Mouse (Mus musculus): ENCODE measurements around the gene Plaur.

Gene Plaur

DNA sequence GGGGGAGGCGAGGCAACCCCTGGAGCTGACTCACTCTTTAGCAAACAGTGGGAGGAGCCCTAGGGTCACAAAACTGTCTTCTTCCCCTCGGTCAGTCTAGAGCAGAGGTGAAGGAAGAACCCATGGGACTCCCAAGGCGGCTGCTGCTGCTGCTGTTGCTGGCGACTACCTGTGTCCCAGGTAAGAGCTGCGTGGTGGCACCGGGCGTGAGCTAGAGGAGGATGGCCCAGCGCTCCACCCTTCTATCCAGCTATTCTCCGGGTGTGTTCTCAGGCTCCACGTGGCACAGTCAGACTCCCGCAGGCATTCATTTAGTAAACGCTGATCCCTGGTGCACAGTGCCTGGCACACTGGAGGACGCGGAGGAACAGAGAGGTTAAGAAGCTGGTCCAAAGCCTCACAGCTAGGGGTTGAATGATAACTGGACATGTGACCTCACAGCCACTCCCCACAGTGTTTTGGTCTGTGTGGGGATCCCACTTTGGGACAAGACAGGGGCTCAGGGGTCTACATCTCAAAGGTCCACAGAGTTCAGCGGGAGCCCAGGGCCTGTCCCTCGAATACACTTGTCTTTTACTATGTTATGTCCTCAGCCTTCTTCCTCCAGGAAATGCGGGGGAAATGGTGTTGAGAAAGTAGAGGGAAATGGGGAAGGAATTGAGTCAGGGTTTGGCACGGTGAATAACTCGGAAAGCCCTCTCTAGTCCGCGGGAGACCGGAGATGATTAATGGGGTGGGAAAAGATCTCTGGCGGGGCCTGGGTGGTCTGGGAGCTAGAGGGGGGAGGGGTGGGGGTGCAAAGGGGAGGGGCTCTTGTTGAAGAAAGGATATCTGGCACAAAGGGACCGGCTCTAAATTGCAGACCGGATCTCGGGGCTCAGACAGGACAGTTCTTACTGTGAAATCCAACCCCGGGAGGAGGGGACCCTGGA is at the start of gene Plaur:
Gene Plaur (plus strand): TSS at position 97 of the 932 bp plus-strand sequence.
- DNase-seq, result no peak

DNA sequence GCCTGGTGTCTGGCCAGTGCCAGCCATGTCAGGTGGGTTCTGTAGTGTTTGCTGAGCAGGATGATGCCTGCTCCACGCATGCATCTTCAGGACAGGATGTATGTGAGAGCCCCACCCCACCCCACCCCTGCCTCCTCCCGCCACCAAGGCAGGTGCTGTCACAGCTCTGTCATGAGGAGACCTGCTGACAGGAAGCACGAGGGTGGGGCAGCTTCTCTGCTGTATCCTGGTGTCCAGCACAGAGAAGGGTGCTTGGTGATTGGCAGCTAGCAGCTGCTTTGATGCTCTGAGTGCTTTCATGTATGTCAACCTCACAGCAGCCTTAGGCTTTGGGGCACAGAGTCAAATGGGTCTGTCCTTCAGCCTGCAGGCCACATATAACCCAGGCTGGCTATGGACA is 48.7 kb upstream of the Plaur start:
- no peak for DNase-seq

DNA sequence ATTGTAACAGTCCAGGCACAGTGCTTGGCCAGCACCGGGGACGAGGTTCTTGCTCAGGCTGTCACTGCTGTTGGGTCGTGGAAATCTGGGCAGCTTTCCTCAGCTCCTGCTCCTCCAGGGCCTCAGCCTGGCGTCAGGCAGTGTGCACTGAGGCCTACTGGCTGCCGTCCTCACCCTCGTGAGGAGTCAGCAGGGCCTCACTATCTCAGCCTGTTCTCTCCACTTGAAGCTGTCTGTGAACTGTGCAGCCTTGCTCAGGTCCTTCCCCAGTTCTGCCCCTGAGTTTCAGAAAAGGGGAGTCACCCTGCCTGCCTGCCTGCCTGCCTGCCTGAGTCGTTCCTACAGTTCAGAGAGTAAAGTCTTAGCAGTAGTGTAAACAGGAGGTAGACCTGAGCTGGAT is 47.0 kb upstream of the Plaur start:
- no peak for DNase-seq

DNA sequence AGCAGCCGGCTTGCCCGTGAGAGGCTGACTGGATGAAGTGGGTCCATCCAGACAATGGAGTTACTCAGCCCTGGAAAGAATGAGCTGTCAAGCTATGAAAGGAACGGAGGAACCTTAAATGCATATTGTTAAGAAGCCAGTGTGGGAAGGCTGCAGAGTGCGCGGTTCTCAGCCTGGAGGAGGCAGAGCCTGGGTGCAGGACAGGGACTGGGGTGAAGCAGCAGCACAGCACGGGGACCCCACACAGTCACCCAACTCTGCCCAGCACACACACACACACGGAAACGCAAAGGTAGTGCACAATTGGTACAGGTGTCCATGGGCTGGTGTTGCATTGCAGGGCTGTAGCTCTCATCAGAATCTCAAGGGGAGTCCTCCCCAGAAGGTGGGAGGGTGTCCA is 42.7 kb upstream of the Plaur start:
- DNase-seq, result no peak

DNA sequence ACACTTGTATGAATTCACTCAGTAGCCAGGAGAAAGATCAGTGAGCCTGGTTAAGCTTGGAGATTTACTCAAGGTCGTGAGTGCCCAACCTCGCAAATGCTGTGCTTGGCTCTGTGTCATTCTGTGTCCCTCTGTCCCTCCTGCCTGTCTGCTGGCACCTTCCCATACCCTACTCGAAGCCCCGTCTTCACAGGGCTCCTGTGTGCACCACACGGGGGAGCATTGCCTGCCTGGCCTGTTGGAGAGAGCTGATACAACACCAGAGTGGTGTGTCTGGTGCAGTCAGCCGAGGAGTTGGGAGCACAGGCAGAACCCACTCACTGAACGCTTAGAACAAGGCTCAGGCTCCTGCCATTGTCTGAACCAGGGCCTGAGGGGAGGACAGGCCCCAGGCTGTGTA is 40.6 kb upstream of the Plaur start:
- DNase-seq, result no peak

DNA sequence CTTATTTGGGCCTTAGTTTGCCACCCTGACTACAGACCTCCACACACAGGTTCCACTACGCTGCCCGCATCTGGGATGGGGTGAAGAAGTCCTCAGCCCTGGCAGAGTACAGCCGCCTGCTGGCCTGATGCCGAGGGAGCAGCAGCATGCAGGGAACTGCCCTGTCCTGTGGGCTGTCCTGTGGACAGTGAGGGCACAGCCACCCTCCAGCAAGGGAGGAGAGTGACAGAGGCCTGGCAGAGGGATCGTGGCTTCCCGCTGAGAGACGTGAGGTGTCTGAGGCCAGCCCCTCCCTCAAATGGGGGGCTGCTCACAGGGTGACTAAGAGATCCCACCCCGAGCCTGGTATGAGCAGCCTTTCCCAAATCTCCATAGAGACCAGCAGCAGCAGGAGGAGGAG is 40.0 kb upstream of the Plaur start:
- DNase-seq, result no peak

DNA sequence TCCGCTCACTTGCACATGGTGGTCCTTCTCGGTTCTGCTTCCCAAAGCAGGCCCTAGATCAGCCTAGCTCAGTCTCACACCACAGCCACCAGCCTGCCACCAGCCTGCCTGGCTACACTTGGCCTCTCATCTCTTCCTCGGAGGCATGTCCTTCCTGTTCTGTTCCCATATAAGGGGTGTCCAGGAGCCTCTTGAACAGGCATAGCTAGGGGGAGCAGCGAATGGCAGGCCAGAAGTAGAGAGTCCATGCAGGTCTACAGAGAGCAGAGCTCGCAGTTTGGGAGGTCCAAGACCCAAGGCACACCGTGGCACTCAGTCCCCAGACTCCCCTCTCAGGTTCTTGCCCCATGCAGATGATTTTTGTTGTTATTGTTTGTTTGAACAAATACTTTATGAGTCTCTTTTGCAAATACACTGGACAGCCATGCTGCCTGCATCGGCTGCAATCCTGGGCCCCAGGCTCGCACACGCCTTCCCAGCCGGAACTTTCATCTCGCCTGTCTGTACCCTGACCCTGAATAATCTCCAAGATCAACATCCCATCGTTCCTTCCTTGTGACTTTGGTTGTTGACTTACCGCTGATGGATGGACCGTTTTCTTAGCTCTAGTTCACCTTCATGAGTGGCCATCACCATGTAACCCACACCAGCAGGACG is 39.0 kb upstream of the Plaur start:
- no peak for DNase-seq

DNA sequence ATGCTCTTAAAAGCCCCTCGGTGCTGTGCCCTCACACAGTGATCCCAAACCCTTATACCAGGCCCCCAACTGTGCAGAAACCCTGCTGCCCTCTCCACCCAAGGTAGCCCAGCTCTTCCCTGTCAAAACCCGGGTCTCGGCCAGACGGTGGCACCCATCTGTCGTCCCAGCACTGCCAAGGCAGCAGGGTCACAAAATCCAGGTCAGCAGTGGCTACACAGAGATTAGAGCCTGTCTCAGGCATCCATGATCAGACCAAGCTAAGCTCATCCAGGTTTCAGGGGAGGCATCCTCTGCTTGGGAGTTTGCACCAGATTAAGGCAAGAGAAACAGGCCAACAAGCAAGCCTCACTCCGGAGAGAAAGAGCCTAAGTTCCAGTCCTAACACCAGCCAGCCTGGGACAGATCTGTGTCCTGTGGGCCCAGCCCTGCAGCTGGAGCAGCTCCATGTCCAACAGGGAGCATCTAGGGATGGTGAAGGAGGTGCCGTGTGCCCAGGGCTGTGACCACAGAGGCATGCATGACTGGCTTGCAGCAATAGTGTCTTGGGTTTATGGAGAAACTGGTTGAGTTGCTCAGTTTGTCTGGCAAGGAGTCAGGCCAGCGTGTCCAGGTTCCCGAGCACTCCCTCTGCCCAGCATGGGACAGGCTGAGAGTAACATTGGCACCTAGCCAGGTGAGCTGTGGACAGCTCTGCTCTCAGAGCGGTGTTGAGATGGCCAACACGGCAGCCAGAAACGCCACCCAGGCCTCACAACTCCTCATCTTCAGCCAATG is 38.1 kb upstream of the Plaur start:
- DNase-seq, result no peak

DNA sequence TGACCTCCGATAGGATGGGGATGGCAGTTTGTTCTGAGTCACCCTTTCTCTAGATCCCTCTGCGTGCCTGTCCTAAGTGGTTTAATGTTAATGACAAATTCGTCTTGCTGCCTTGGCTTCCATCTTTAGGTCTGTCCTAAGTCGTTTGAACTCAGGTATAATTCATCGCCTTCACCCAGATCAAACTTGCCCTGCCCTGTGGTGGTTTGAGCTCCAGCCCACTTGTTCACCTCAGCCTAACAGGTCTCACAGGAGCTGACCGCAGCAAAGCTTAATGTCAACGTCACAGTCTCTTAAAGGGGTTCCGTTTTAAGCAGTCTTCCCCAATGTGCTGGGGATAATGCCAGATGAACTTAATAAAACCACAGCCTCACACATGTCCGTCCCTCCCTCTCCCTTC is 36.4 kb upstream of the Plaur start:
- no peak for DNase-seq

DNA sequence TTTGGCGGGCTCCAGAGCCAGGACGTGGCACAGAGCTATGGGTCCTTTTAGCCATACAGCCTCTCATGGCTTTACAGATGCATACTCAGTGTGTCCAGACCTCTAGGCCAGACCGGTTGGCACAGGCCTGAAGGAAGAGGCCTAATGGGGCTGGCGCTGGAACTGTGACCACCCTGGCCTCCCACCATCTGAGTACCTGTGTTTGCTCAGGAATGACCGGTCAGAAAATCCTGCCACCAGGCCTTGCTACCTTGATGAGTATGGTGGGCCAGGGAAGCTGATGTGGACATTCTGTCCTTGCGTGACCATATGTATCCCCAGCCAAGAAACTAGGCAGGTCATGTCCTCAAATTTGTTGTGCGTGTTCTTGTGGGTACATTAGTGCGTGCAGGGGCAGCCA is 35.1 kb upstream of the Plaur start:
- DNase-seq, result no peak

DNA sequence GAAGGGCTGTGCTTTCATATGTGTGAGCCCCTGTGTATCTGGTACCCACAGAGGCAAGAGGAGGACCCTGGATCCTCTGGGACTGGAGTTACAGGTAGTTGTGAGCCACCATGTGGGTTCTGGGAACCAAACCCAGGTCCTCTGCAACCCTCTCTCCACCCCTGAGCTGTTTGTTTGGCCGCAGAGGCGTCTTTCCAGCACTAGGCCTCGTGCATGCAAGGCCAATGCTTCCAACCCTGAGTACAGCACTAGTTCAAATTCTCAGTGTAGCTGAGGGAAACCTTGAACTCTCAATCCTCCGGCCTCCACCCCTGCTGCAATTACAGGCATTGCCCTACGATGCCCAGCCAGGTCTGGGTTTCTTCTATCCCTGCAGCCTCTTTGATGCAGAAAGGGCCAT is 33.6 kb upstream of the Plaur start:
- DNase-seq, result no peak

DNA sequence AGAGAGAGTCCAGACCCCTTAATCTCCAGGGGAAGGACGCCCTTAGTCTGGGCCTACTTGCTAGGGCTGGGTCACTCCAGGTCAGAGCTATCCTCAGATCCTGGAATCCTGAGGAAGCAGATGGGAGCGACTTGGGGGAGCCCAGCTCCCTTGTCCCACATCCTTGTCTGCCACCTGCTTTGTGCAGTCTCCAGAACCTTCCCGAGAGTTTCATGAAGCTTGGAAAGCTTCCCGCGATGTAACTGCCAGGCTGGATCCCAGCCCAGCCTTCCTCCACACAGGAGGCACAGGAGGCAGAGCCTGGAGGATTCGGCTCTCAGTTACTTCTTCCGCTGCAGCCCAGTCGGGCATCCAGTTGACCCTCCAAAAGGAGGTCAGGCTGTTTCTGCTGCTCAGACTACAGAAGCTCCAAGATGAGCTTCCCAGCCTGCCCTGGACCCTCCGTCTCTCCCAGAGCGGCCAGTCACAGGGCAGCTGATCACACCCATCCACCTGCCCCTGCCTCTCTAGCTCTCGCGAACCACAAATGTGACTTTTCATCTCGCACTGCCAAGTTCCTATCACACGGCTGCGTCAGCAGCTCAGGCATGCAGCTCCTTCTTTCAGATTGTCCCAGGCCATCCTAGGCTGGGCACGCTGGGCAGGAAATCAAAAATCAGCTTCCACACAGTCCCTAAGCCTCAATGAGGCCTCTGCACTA is 32.7 kb upstream of the Plaur start:
- DNase-seq, result peak; percentile 88

DNA sequence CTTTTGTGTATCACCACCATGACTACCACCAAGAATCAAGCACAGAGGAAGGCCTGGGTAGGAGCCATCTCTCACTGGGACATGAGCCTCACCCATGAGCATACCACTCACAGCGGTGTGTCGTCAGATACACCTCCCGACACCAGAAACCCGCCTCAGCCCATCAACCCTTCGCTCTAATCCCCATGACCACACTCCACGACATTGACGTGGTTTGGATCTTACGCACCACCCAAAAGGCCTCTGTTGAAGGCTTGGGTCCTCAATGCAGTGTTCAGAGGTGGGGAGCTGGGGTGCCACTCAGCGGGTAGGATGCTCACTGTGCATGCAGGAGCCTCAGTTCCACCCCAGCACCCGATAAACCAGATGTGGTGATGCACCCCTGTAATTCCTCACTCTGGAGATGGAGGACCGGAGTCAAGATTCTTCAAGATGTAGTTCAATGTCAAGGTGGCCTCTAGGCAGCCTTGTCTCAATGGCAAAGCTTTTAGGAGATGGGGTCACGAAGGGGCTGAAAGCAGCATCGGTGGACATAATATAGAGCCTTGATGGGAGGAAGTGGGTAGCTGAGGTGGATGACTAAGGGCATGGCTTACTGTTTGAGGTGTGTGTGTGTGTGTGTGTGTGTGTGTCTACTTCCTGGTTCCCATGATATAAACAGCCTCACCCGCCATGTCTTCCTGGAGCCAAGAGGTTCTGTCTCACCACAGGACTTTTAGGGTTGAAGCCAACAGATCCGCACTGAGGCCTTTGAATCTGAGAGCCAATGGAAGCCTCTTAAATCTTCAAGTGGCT is 31.5 kb upstream of the Plaur start:
- DNase-seq, result no peak

DNA sequence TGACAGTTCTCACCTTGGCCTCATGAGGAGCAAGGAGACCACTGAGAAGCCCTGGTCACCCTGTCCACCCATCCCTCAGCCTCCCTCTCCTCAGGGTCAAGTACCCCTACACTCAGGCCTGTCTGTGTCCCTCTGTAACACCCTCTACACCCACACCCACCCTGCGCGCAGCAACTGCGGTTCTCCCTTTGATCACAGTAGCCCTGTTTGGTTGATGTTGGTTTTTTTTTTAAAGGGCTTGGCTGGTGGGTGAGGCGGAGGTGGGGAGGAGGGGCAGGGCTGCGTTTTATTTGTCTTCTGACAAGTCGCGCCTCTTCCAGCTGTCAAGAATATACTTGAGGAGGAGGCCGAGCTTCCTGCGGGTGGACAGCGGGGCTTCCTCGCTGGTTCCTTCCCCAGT is 30.6 kb upstream of the Plaur start:
- DNase-seq, result no peak

DNA sequence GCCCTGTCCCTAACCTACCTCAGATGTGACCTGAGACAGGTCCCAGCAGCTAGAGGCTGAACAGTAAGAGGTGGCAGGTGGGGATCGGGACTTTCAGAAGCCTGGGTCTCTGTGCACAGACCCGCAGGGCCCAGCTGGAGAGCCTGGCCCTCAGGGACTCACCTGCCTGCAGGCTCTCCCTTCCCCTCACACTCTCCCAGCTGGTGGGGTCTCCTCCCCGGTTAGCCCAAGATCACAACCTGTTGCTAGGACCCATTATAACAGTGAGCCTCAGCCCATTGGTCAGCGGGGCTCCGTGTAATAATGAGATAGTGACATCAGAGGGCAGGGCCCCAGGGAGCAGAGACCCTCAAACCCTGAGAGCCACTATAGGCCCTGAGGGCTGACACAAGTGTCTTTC is 27.0 kb upstream of the Plaur start:
- no peak for DNase-seq

DNA sequence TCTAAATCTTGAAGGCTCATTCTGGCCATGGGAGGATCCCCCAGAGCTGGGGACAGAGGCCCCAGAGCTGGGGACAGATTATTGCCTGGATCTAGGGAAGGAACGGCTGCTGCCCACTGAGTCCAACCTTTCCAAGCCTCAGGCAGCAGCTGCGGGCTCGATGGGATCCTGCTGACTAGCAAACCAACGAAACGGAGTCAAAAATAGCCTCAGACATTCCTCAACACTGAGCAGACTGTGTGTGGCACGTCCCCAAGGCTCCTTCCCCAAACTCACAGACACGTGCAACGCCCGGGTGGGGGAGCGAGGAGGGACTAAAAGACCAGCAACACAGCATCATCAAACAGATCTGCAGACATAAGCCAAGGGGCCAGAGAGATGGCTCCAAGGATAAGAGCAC is 24.3 kb upstream of the Plaur start:
- DNase-seq, result peak; percentile 84

DNA sequence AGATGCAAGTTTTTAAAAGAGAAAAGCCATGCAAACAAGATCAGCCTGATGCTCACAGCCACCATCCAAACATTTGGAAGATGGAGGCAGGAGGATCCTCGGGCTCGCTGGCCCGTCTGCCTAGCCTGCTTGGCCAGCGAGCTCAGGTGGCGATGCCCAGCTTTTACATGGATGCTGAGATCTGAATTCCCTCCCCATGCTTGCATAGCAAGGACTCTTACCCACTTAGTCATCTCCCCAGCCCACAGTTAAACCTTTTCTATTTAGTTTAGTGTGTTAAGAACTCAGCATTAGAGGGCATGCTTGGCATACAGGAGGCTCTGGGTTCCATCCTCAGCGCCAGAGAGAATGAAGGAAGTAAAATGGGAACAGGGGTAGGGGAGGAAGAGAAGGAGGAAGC is 23.1 kb upstream of the Plaur start:
- DNase-seq, result no peak

DNA sequence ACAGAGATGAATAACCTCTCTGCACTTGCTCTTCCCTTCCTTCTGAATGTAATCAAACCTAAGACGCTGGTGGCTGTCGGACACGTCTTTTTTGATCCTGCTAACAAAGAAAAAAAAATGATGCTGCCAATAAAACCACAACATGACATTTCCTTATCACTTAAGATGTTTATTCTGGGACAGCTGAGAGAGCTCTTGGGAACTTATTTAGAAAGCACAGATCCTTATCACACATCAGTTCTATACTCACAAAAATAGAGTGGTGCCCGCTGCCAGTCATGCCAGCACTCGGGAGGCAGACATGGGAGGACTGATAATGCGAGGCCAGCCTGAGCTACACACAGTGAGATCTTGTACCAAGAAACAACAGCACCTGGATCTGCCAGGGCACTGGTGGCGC is 22.4 kb upstream of the Plaur start:
- no peak for DNase-seq

DNA sequence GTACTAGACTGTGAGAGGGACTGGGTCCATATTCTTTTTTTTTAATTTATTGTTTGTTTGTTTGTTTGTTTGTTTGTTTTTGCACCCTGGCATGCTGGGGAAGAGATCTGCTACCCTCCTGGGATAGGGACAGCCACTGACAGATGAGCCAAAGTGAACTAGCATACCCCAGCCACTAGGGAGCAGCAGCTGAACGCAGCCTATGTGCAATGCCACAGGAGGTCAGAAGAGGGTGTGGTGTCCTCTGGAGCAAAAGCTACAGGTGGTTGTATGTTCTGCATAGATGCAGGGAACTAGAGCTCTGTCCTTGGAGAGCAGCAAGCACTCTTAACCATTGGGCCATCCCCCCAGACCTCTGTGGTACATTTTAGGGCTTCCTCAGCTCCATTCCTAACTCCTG is 20.5 kb upstream of the Plaur start:
- DNase-seq, result peak; percentile 70

DNA sequence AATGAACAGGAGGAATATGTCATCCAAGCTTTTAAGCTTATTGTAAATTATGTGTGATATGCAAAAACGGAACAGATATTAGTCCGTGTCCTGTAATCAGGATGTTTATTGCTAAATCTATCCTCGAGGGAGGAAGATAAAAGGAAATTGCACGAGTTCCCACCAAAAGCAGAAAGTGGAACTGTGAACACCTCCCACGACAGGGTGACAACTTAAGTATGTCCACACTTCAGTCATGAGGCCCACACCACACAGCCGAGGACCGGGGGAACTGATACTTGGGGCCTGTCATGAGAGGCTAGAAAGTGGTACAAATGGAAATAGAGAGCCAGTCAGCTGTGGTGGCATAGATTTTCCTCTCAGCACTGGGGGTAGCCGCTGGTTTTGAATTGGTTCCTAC is 20.0 kb upstream of the Plaur start:
- DNase-seq, result peak; percentile 78

DNA sequence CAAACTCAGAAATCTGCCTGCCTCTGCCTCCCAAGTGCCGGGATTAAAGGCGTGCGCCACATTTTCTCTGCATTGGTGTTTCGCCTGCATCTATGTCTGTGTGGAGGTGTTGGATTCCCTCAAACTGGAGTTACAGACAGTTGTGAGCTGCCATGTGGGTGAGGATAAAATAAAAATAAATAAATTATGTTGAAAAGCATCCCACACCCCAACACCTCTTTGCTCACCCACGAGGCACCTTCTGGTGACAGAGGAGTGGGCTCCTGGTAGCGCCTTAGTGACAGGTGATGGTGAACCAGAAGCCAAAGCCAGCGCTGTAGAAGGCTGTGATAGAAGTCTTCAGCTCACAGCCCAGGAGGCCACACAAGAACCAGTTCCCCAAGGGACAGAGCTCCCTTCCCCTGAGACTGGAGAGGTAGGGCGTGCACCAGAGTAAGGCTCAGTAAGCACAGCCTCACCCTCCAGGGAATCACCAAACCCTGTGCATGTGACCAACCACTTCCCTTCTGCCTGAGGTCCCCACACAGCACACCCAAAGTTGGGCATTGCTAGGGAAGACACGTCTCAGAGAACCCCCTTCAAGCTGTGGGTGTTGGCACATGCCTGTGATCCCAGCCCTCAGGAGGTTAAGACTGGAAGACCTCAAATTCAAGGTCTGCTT is 16.9 kb upstream of the Plaur start:
- peak; percentile 52 for DNase-seq

Measured in layer of hippocampus, adult 9-11 months (tissue).